Mouse (Mus musculus) stomach, postnatal 0 days (tissue): ENCODE results near the gene Tpk1.

Experiments
- CTCF ChIP-seq: IDR thresholded peaks from 2 replicates; pipeline ENCODE4 v1.5.1; 2016; ENCODE audit warnings: antibody characterized with exemption, low read depth, mild to moderate bottlenecking, moderate library complexity
- EP300 ChIP-seq: optimal IDR thresholded peaks from 2 replicates; pipeline ENCODE3; 2016; ENCODE audit warnings: antibody characterized with exemption

- TF ChIP-seq CTCF (no peak), EP300 (no peak)
Measured at GRCm38 (mm10) chr6:43309454-43309853, 356.6 kb downstream of the Tpk1 start, which contains the start of gene Nobox.
